In the genomic region with DNA sequence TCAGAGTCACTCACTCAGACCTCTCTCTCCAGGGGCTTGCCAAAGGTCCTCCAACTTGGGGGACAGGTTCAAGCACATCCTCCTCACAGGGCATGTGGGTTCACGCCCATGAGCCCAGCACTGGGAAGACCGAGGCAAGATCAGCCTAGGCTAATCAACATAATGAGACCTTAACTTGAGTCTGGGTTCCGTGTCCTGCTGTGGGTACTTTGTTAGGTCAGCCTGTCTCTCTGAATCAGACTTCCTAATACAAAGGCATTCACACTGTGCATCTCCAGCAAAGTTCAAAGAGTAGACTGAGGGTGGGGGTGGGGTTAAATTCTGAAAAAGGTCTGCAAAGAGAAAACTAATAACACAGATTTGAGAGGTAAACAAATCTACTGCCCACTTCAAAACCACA, we compare ENCODE assay signal across 21 mouse cellular contexts. TPM values are rescaled to one million over a fixed set of nuclear protein-coding genes. Genes with fewer than 3 reads are reported as not detected.
DNase-seq lines count a peak whose midpoint lies in the region; ATAC-seq lines count a peak whose summit lies in the region.
"Had no signal": no experiment of that assay in that cellular context is flagged by ENCODE, and none has a peak within 500 bp of the region (broad histone marks: within the 10 kb centered on the region; RNA-seq: fewer than 3 reads in every experiment).

No protein-coding gene starts in this region.

- peaks cover 95% of the 10 kb centered on the region for H3K27me3 ChIP-seq in heart, embryonic 10.5 days (ENCODE audit: insufficient read depth, poor library complexity, severe bottlenecking)
- H3K27me3 ChIP-seq in heart, embryonic 11.5 days (ENCODE audit: control insufficient read depth, insufficient read depth, low read length) = peaks cover 36% of the 10 kb centered on the region
- peaks cover 10% of the 10 kb centered on the region for H3K27me3 ChIP-seq in heart, embryonic 15.5 days

- peaks cover 14% of the 10 kb centered on the region; the same call in 1 of the 2 replicates for H3K36me3 ChIP-seq in heart, embryonic 10.5 days
- no peaks in the 10 kb centered on the region for H3K36me3 ChIP-seq in heart, embryonic 11.5 days (ENCODE audit: control insufficient read depth, insufficient read depth, low read length)
- peaks cover 8% of the 10 kb centered on the region; the same call in 1 of the 2 replicates for H3K36me3 ChIP-seq in heart, embryonic 15.5 days
- H3K36me3 ChIP-seq: embryonic facial prominence, embryonic 13.5 days; G1E; hindbrain, embryonic 15.5 days had no signal

- no peak for ATAC-seq in heart, embryonic 11.5 days (replicated peaks; ENCODE audit: insufficient number of reproducible peaks, low FRiP score, low TSS enrichment)
- no peak for ATAC-seq in heart, embryonic 15.5 days (replicated peaks; ENCODE audit: insufficient number of reproducible peaks, insufficient read depth, low FRiP score, low read depth)
- ATAC-seq: forebrain, embryonic 16.5 days; intestine, embryonic 16.5 days had no signal

- 76% methylated on average over 3 of the region's 3 CpGs for WGBS in heart, embryonic 10.5 days
- WGBS in heart, embryonic 11.5 days (ENCODE audit: insufficient replicate concordance) = 73% methylated on average over 3 of the region's 3 CpGs
- 58% methylated on average over 3 of the region's 3 CpGs for WGBS in heart, embryonic 15.5 days

- H3K4me3 ChIP-seq in heart, embryonic 10.5 days = no peak overlapping the region
- H3K4me3 ChIP-seq in heart, embryonic 11.5 days (ENCODE audit: low read depth, low read length) = no peak overlapping the region
- no peak overlapping the region for H3K4me3 ChIP-seq in heart, embryonic 15.5 days
- H3K4me3 ChIP-seq: embryonic facial prominence, embryonic 13.5 days; forebrain, embryonic 12.5 days; hindbrain, embryonic 10.5 days; hindbrain, embryonic 15.5 days; kidney, embryonic 15.5 days had no signal

- H3K27ac ChIP-seq in heart, embryonic 10.5 days = peak overlapping the region; percentile 68; the same call in 1 of the 2 replicates
- no peak overlapping the region for H3K27ac ChIP-seq in heart, embryonic 11.5 days (ENCODE audit: low read depth, low read length)
- H3K27ac ChIP-seq in heart, embryonic 15.5 days = peak overlapping the region; percentile 94
- H3K27ac ChIP-seq: embryonic facial prominence, embryonic 13.5 days; forebrain, embryonic 12.5 days; hindbrain, embryonic 10.5 days; hindbrain, embryonic 15.5 days; kidney, embryonic 15.5 days had no signal

- H3K4me1 ChIP-seq in heart, embryonic 10.5 days = peaks cover 58% of the 10 kb centered on the region
- peaks cover 35% of the 10 kb centered on the region for H3K4me1 ChIP-seq in heart, embryonic 11.5 days (ENCODE audit: control insufficient read depth, insufficient read depth, low read length)
- H3K4me1 ChIP-seq in heart, embryonic 15.5 days (replicated peaks) = peaks cover 51% of the 10 kb centered on the region

- no peak overlapping the region for H3K4me2 ChIP-seq in heart, embryonic 11.5 days
- H3K4me2 ChIP-seq in heart, embryonic 15.5 days = peak overlapping the region; percentile 23
- H3K4me2 ChIP-seq: embryonic facial prominence, embryonic 13.5 days; forebrain, embryonic 12.5 days; hindbrain, embryonic 15.5 days; kidney, embryonic 15.5 days had no signal

- H3K9me3 ChIP-seq in heart, embryonic 10.5 days = no peaks in the 10 kb centered on the region
- H3K9me3 ChIP-seq in heart, embryonic 11.5 days (replicated peaks; ENCODE audit: control insufficient read depth, low read length) = no peaks in the 10 kb centered on the region
- H3K9me3 ChIP-seq in heart, embryonic 15.5 days (replicated peaks) = no peaks in the 10 kb centered on the region
- H3K9me3 ChIP-seq: embryonic facial prominence, embryonic 13.5 days; forebrain, embryonic 12.5 days; G1E; hindbrain, embryonic 10.5 days; hindbrain, embryonic 15.5 days; kidney, embryonic 15.5 days had no signal

- H3K9ac ChIP-seq in heart, embryonic 11.5 days (ENCODE audit: low read depth, low read length) = no peak overlapping the region
- H3K9ac ChIP-seq in heart, embryonic 15.5 days = 0 out of 2 replicates have a peak overlapping the region, but pooled peaks have one; percentile 5
- H3K9ac ChIP-seq: embryonic facial prominence, embryonic 13.5 days; forebrain, embryonic 12.5 days; hindbrain, embryonic 15.5 days; kidney, embryonic 15.5 days had no signal

- DNase-seq in heart, embryonic 10.5 days (ENCODE audit: low spot score) = no peak
- DNase-seq in heart, adult 18-20 months = no peak
- DNase-seq in ES-CJ7 (ENCODE audit: low read depth, low spot score) (peak; percentile 50), ZHBTc4 (ENCODE audit: low read depth, low spot score) (peak; percentile 21)
- DNase-seq in lung, postnatal 14 days = no peak
- DNase-seq: cerebellum, adult 18-20 months; cerebellum, adult 9-11 months; cerebellum, postnatal 36 days; gastrocnemius, postnatal 14 days; kidney, adult 2 months had no signal

RNA-seq across cellular contexts. Expression of a gene that starts 2.9 kb away (rescaled TPM):
- polyA plus RNA-seq in heart, embryonic 10.5 days (2016; fragmentation: Nextera tagmentation; extraction: Ambion mirVana) = 15.9 and 24.4 TPM in 2 replicates
- 35.3 and 38.9 TPM in 2 replicates for polyA plus RNA-seq in heart, embryonic 11.5 days (2014; fragmentation: Nextera tagmentation; extraction: Ambion mirVana)
- polyA plus RNA-seq in heart, embryonic 15.5 days (2015; fragmentation: Nextera tagmentation; extraction: Ambion mirVana) = 42.4 and 43.7 TPM in 2 replicates
- total RNA-seq in heart, adult 18-20 months (2021) = 100 to 1,000 TPM; 207 to 208 TPM
- total RNA-seq: granulocyte monocyte progenitor cell, adult 5-6 weeks had no signal
- polyA plus RNA-seq: forebrain, embryonic 16.5 days; G1E; intestine, embryonic 16.5 days had no signal

RNA-seq across cellular contexts. Expression of a gene that starts 24.4 kb away (rescaled TPM):
- 2.5 and 3.5 TPM in 2 replicates for polyA plus RNA-seq in heart, embryonic 10.5 days (2016; fragmentation: Nextera tagmentation; extraction: Ambion mirVana)
- polyA plus RNA-seq in heart, embryonic 11.5 days (2014; fragmentation: Nextera tagmentation; extraction: Ambion mirVana) = 3.0 and 3.4 TPM in 2 replicates
- 3.2 and 4.9 TPM in 2 replicates for polyA plus RNA-seq in heart, embryonic 15.5 days (2015; fragmentation: Nextera tagmentation; extraction: Ambion mirVana)
- total RNA-seq in heart, adult 18-20 months (2021) = 10 to 100 TPM in 1 of 2 experiments, 1 to 10 TPM in 1; 9.2 to 11.2 TPM

RNA-seq across cellular contexts. Expression of a gene that starts 28.3 kb away (rescaled TPM):
- 9.0 and 11.9 TPM in 2 replicates for polyA plus RNA-seq in heart, embryonic 10.5 days (2016; fragmentation: Nextera tagmentation; extraction: Ambion mirVana)
- polyA plus RNA-seq in heart, embryonic 11.5 days (2014; fragmentation: Nextera tagmentation; extraction: Ambion mirVana) = 13.3 and 15.1 TPM in 2 replicates
- polyA plus RNA-seq in heart, embryonic 15.5 days (2015; fragmentation: Nextera tagmentation; extraction: Ambion mirVana) = 6.8 and 10.0 TPM in 2 replicates
- total RNA-seq in heart, adult 18-20 months (2021) = 10 to 100 TPM; 54.7 to 58.9 TPM

RNA-seq across cellular contexts. Expression of a gene that starts 49.8 kb away (rescaled TPM):
- 1.6 and 1.9 TPM in 2 replicates for polyA plus RNA-seq in heart, embryonic 10.5 days (2016; fragmentation: Nextera tagmentation; extraction: Ambion mirVana)
- 0.82 and 1.5 TPM in 2 replicates for polyA plus RNA-seq in heart, embryonic 11.5 days (2014; fragmentation: Nextera tagmentation; extraction: Ambion mirVana)
- polyA plus RNA-seq in heart, embryonic 15.5 days (2015; fragmentation: Nextera tagmentation; extraction: Ambion mirVana) = 2.2 and 4.5 TPM in 2 replicates
- 1 to 10 TPM; 2.7 to 4.5 TPM for total RNA-seq in heart, adult 18-20 months (2021)

RNA-seq across cellular contexts. Expression of a gene that starts 50.7 kb away (rescaled TPM):
- 25.2 and 30.2 TPM in 2 replicates for polyA plus RNA-seq in heart, embryonic 10.5 days (2016; fragmentation: Nextera tagmentation; extraction: Ambion mirVana)
- polyA plus RNA-seq in heart, embryonic 11.5 days (2014; fragmentation: Nextera tagmentation; extraction: Ambion mirVana) = 23.0 and 24.8 TPM in 2 replicates
- polyA plus RNA-seq in heart, embryonic 15.5 days (2015; fragmentation: Nextera tagmentation; extraction: Ambion mirVana) = 26.3 and 32.2 TPM in 2 replicates
- total RNA-seq in heart, adult 18-20 months (2021) = 10 to 100 TPM in 1 of 2 experiments, 1 to 10 TPM in 1; 8.3 to 10.6 TPM

Comparison
In these comparisons a context has a peak if more than half of its experiments do, and no peak if none do; other contexts are left out.
1. DNase-seq: peak in ES-CJ7 (single experiment) and ZHBTc4 (single experiment); none in heart, embryonic 10.5 days (single experiment), heart, adult 18-20 months (0 of 2) and lung, postnatal 14 days (single experiment).